Comparison of ENCODE assay signal across 16 mouse cellular contexts in genomic region chr15:91179911-91180622, GRCm38 (mm10). TPM values are rescaled to one million over a fixed set of nuclear protein-coding genes. Genes with fewer than 3 reads are reported as not detected.
DNase-seq lines count a peak whose midpoint lies in the region; ATAC-seq and TF ChIP-seq lines count a peak whose summit lies in the region.
"Had no signal": no experiment of that assay in that cellular context is flagged by ENCODE, and none has a peak within 500 bp of the region (broad histone marks: within the 10 kb centered on the region; RNA-seq: fewer than 3 reads in every experiment).

No protein-coding gene starts in this region.

- DNase-seq in adrenal gland, postnatal 10 days: peak; percentile 43
- no peak for DNase-seq in adrenal gland, postnatal 4 days (ENCODE audit: low spot score in 2 of 2)
- DNase-seq in lung, postnatal 25 days (ENCODE audit: low spot score): peak; percentile 31
- DNase-seq in lung, adult 2 months: no peak
- peak; percentile 33 to 43 for DNase-seq in cerebellum, postnatal 14 days
- DNase-seq in spleen, adult 12 weeks (ENCODE audit: low spot score): no peak
- no peak for DNase-seq in T-cell, adult 2 months (ENCODE audit: low spot score)
- DNase-seq: embryo, embryonic 11 days; gastrocnemius, postnatal 25 days had no signal

- no peak for TF ChIP-seq POLR2A in lung, adult 2 months (IDR thresholded peaks at IDR 0.05; ENCODE audit: borderline replicate concordance, extremely low read depth, low read depth, low read length)

- peaks cover 3% of the 10 kb centered on the region for H3K4me1 ChIP-seq in lung, adult 2 months (ENCODE audit: control insufficient read depth, insufficient read depth, low read length)
- H3K4me1 ChIP-seq: heart, embryonic 15.5 days; neural tube, embryonic 12.5 days; stomach, embryonic 15.5 days had no signal

- H3K4me3 ChIP-seq in lung, adult 2 months (replicated peaks; ENCODE audit: extremely low read depth, low read depth, low read length): no peak overlapping the region
- H3K4me3 ChIP-seq: heart, embryonic 15.5 days; neural tube, embryonic 12.5 days; stomach, embryonic 15.5 days had no signal

- WGBS in lung, adult 2 months: 80% methylated on average over 15 of the region's 15 CpGs

- ATAC-seq in megakaryocyte, adult 5-6 weeks (ENCODE audit: poor library complexity, severe bottlenecking): peak; percentile 48

- TF ChIP-seq CTCF in lung, adult 2 months (IDR thresholded peaks at IDR 0.05; ENCODE audit: insufficient read depth, low read length): no peak

RNA-seq across cellular contexts. Expression of gene Abcd2, which starts 11.5 kb away (rescaled TPM):
- total RNA-seq in adrenal gland, postnatal 10 days (2021): 10 to 100 TPM; 15.3 to 22.4 TPM
- total RNA-seq in adrenal gland, postnatal 4 days (2021): 10 to 100 TPM in 1 of 2 experiments, 1 to 10 TPM in 1; 5.2 to 14.0 TPM
- polyA plus RNA-seq in lung, adult 2 months (2012; rRNA removed): 4.0 and 6.5 TPM in 2 replicates
- total RNA-seq in megakaryocyte, adult 5-6 weeks (2015): 66.5 and 67.1 TPM in 2 replicates
- total RNA-seq in megakaryocyte, adult 5-6 weeks (2017): 78.0 and 81.5 TPM in 2 replicates
- total RNA-seq: G1E had no signal
- polyA plus RNA-seq: G1E had no signal

RNA-seq across cellular contexts. Expression of gene CN725425, which starts 19.2 kb away (rescaled TPM):
- not detected for total RNA-seq in adrenal gland, postnatal 10 days (2021)
- total RNA-seq in adrenal gland, postnatal 4 days (2021): not detected
- not detected in 2 replicates for polyA plus RNA-seq in lung, adult 2 months (2012; rRNA removed)
- not detected in 2 replicates for total RNA-seq in megakaryocyte, adult 5-6 weeks (2015)
- total RNA-seq in megakaryocyte, adult 5-6 weeks (2017): not detected in 2 replicates
- total RNA-seq: G1E; gastrocnemius, postnatal 25 days; layer of hippocampus, adult 18-20 months; left cerebral cortex, postnatal 36 days had no signal
- polyA plus RNA-seq: G1E; heart, embryonic 15.5 days; neural tube, embryonic 12.5 days; stomach, embryonic 15.5 days had no signal

Comparison
In these comparisons a context has a peak if more than half of its experiments do, and no peak if none do; other contexts are left out.
1. DNase-seq: peak in adrenal gland, postnatal 10 days (single experiment), lung, postnatal 25 days (single experiment) and cerebellum, postnatal 14 days (2 of 2); none in adrenal gland, postnatal 4 days (0 of 2), lung, adult 2 months (single experiment), spleen, adult 12 weeks (single experiment) and T-cell, adult 2 months (single experiment).